Mouse (Mus musculus): ENCODE measurements at regions not wholly inside any gene's neighbourhood (a gene's known extent, or its start where the extent isn't known, plus 50 kb on each side); places are given as distances from the start of the nearest gene placed in this dataset.

- no peak overlapping the region for H3K27ac ChIP-seq (ENCODE audit: insufficient read depth, low read depth, low read length, poor library complexity, severe bottlenecking)
- DNase-seq (ENCODE audit: low read depth, low spot score) = peak; percentile 3
- no peaks in the 10 kb centered on the region for H3K4me1 ChIP-seq (ENCODE audit: control insufficient read depth in 2 of 2, insufficient read depth in 2 of 2, low read length in 2 of 2, poor library complexity in 1 of 2)
Observed at GRCm38 (mm10) chr15:27374517-27374916, 92.0 kb upstream of the Ank start.

GRCm38 (mm10) chr15:27378601-27379094 is 87.8 kb upstream of the Ank start:
- no peaks in the 10 kb centered on the region for H3K4me1 ChIP-seq (ENCODE audit: control insufficient read depth in 2 of 2, insufficient read depth in 2 of 2, low read length in 2 of 2, poor library complexity in 1 of 2)
- TF ChIP-seq CHD2 (IDR thresholded peaks at IDR 0.05; ENCODE audit: low read depth, low read length) (no peak), ZNF384 (IDR thresholded peaks at IDR 0.05; ENCODE audit: low read depth, low read length) (no peak), MAFK (IDR thresholded peaks at IDR 0.05; ENCODE audit: insufficient read depth, low read depth, low read length) (no peak), ZC3H11A (IDR thresholded peaks at IDR 0.05; ENCODE audit: borderline replicate concordance, low read depth, low read length) (no peak), HCFC1 (IDR thresholded peaks at IDR 0.05; ENCODE audit: borderline replicate concordance, insufficient read depth, low read length) (no peak)
- no peak for DNase-seq (ENCODE audit: low read depth, low spot score)
- no peaks in the 10 kb centered on the region for H3K9me3 ChIP-seq (ENCODE audit: control insufficient read depth, insufficient read depth, low read depth, low read length)
- H3K36me3 ChIP-seq (ENCODE audit: control insufficient read depth, insufficient read depth, low read length, poor library complexity, severe bottlenecking) = no peaks in the 10 kb centered on the region
- in situ Hi-C loops (cut with MboI; ENCODE audit: low sequenced_read_pairs in 2 of 2, unreplicated experiment in 2 of 2) = no loop called here
- no peak overlapping the region for H3K4me3 ChIP-seq (ENCODE audit: insufficient read depth in 1 of 2, low read depth in 1 of 2, low read length in 2 of 2, poor library complexity in 1 of 2, severe bottlenecking in 1 of 2)
- no peak overlapping the region for H3K27ac ChIP-seq (ENCODE audit: insufficient read depth, low read depth, low read length, poor library complexity, severe bottlenecking)
- H3K9ac ChIP-seq (ENCODE audit: insufficient read depth, low read depth, low read length, poor library complexity, severe bottlenecking) = no peak overlapping the region

More at GRCm38 (mm10) chr15:27374517-27374916, 92.0 kb upstream of the Ank start:
- H3K36me3 ChIP-seq (ENCODE audit: control insufficient read depth, insufficient read depth, low read length, poor library complexity, severe bottlenecking) = no peaks in the 10 kb centered on the region
- in situ Hi-C loops (cut with MboI; ENCODE audit: low sequenced_read_pairs in 2 of 2, unreplicated experiment in 2 of 2) = no loop called here
- no peaks in the 10 kb centered on the region for H3K9me3 ChIP-seq (ENCODE audit: control insufficient read depth, insufficient read depth, low read depth, low read length)
- H3K9ac ChIP-seq (ENCODE audit: insufficient read depth, low read depth, low read length, poor library complexity, severe bottlenecking) = no peak overlapping the region
- no peak for TF ChIP-seq MAFK (IDR thresholded peaks at IDR 0.05; ENCODE audit: insufficient read depth, low read depth, low read length)
- TF ChIP-seq HCFC1 (IDR thresholded peaks at IDR 0.05; ENCODE audit: borderline replicate concordance, insufficient read depth, low read length) = no peak
- no peak for TF ChIP-seq ZC3H11A (IDR thresholded peaks at IDR 0.05; ENCODE audit: borderline replicate concordance, low read depth, low read length)
- TF ChIP-seq ZNF384 (IDR thresholded peaks at IDR 0.05; ENCODE audit: low read depth, low read length) = no peak
- TF ChIP-seq CHD2 (IDR thresholded peaks at IDR 0.05; ENCODE audit: low read depth, low read length) = no peak
- no peak overlapping the region for H3K4me3 ChIP-seq (ENCODE audit: insufficient read depth in 1 of 2, low read depth in 1 of 2, low read length in 2 of 2, poor library complexity in 1 of 2, severe bottlenecking in 1 of 2)

- TF ChIP-seq CHD2 (IDR thresholded peaks at IDR 0.05; ENCODE audit: low read depth, low read length) (no peak), HCFC1 (IDR thresholded peaks at IDR 0.05; ENCODE audit: borderline replicate concordance, insufficient read depth, low read length) (no peak), ZC3H11A (IDR thresholded peaks at IDR 0.05; ENCODE audit: borderline replicate concordance, low read depth, low read length) (no peak), MAFK (IDR thresholded peaks at IDR 0.05; ENCODE audit: insufficient read depth, low read depth, low read length) (no peak), ZNF384 (IDR thresholded peaks at IDR 0.05; ENCODE audit: low read depth, low read length) (no peak)
- no peaks in the 10 kb centered on the region for H3K4me1 ChIP-seq (ENCODE audit: control insufficient read depth in 2 of 2, insufficient read depth in 2 of 2, low read length in 2 of 2, poor library complexity in 1 of 2)
- in situ Hi-C loops (cut with MboI; ENCODE audit: low sequenced_read_pairs in 2 of 2, unreplicated experiment in 2 of 2) = no loop called here
- H3K4me3 ChIP-seq (ENCODE audit: insufficient read depth in 1 of 2, low read depth in 1 of 2, low read length in 2 of 2, poor library complexity in 1 of 2, severe bottlenecking in 1 of 2) = no peak overlapping the region
- no peak for DNase-seq (ENCODE audit: low read depth, low spot score)
- H3K27ac ChIP-seq (ENCODE audit: insufficient read depth, low read depth, low read length, poor library complexity, severe bottlenecking) = no peak overlapping the region
- H3K9me3 ChIP-seq (ENCODE audit: control insufficient read depth, insufficient read depth, low read depth, low read length) = no peaks in the 10 kb centered on the region
- no peak overlapping the region for H3K9ac ChIP-seq (ENCODE audit: insufficient read depth, low read depth, low read length, poor library complexity, severe bottlenecking)
- no peaks in the 10 kb centered on the region for H3K36me3 ChIP-seq (ENCODE audit: control insufficient read depth, insufficient read depth, low read length, poor library complexity, severe bottlenecking)
Observed at GRCm38 (mm10) chr15:27380436-27380945, 86.0 kb upstream of the Ank start.

- Histone ChIP-seq H3K4me3 (ENCODE audit: insufficient read depth in 1 of 2, low read depth in 1 of 2, low read length in 2 of 2, poor library complexity in 1 of 2, severe bottlenecking in 1 of 2) (no peak overlapping the region), H3K9ac (ENCODE audit: insufficient read depth, low read depth, low read length, poor library complexity, severe bottlenecking) (no peak overlapping the region), H3K4me1 (ENCODE audit: control insufficient read depth in 2 of 2, insufficient read depth in 2 of 2, low read length in 2 of 2, poor library complexity in 1 of 2) (no peaks in the 10 kb centered on the region), H3K27ac (ENCODE audit: insufficient read depth, low read depth, low read length, poor library complexity, severe bottlenecking) (no peak overlapping the region), H3K9me3 (ENCODE audit: control insufficient read depth, insufficient read depth, low read depth, low read length) (no peaks in the 10 kb centered on the region), H3K36me3 (ENCODE audit: control insufficient read depth, insufficient read depth, low read length, poor library complexity, severe bottlenecking) (no peaks in the 10 kb centered on the region)
- no peak for TF ChIP-seq ZC3H11A (IDR thresholded peaks at IDR 0.05; ENCODE audit: borderline replicate concordance, low read depth, low read length)
- TF ChIP-seq CHD2 (IDR thresholded peaks at IDR 0.05; ENCODE audit: low read depth, low read length) = no peak
- no peak for TF ChIP-seq ZNF384 (IDR thresholded peaks at IDR 0.05; ENCODE audit: low read depth, low read length)
- TF ChIP-seq MAFK (IDR thresholded peaks at IDR 0.05; ENCODE audit: insufficient read depth, low read depth, low read length) = no peak
- no peak for TF ChIP-seq HCFC1 (IDR thresholded peaks at IDR 0.05; ENCODE audit: borderline replicate concordance, insufficient read depth, low read length)
- no peak for DNase-seq (ENCODE audit: low read depth, low spot score)
- in situ Hi-C loops (cut with MboI; ENCODE audit: low sequenced_read_pairs in 2 of 2, unreplicated experiment in 2 of 2) = no loop called here
Observed at GRCm38 (mm10) chr15:27381565-27381964, 84.9 kb upstream of the Ank start.
